Mouse (Mus musculus): ENCODE measurements around the gene Fn1. TPM values are rescaled to one million over a fixed set of nuclear protein-coding genes. Genes with fewer than 3 reads are reported as not detected.

Fn1 gene
- polyA plus RNA-seq, 1 experiment from 2014 or later, result 185 TPM

- Histone ChIP-seq H3K4me2 (ENCODE audit: low read depth, low read length) (no peak overlapping the region), H3K9ac (ENCODE audit: low read length) (no peak overlapping the region), H3K27me3 (ENCODE audit: control insufficient read depth, insufficient read depth, low read depth, low read length) (no peaks in the 10 kb centered on the region), H3K9me3 (ENCODE audit: control insufficient read depth, low read length) (no peaks in the 10 kb centered on the region), H3K36me3 (ENCODE audit: control insufficient read depth, insufficient read depth, low read length) (no peaks in the 10 kb centered on the region), H3K27ac (ENCODE audit: low read length) (no peak overlapping the region), H3K4me1 (replicated peaks; ENCODE audit: control insufficient read depth, insufficient read depth, low read length) (peaks cover 4% of the 10 kb centered on the region; the same call in 1 of the 2 replicates), H3K4me3 (ENCODE audit: low read length) (no peak overlapping the region)
- no peak for ATAC-seq (ENCODE audit: low read depth)
- 32% methylated on average over 2 of the region's 2 CpGs for WGBS
These were observed 28.3 kb upstream of the Fn1 start for GRCm38 (mm10) chr1:71681306-71681705.

- no peak overlapping the region for H3K27ac ChIP-seq (ENCODE audit: low read length)
- 65% methylated on average over 8 of the region's 8 CpGs for WGBS
- no peak for ATAC-seq (ENCODE audit: low read depth)
These were observed 27.2 kb upstream of the Fn1 start for GRCm38 (mm10) chr1:71680046-71680672.

GRCm38 (mm10) chr1:71675420-71675819 is 22.4 kb upstream of the Fn1 start:
- no peaks in the 10 kb centered on the region for H3K9me3 ChIP-seq (ENCODE audit: control insufficient read depth, low read length)
- H3K4me2 ChIP-seq (ENCODE audit: low read depth, low read length), result no peak overlapping the region
- 60% methylated on average over 2 of the region's 2 CpGs for WGBS

More at GRCm38 (mm10) chr1:71680046-71680672, 27.2 kb upstream of the Fn1 start:
- no peak overlapping the region for H3K9ac ChIP-seq (ENCODE audit: low read length)
- H3K36me3 ChIP-seq (ENCODE audit: control insufficient read depth, insufficient read depth, low read length), result no peaks in the 10 kb centered on the region
- no peaks in the 10 kb centered on the region for H3K27me3 ChIP-seq (ENCODE audit: control insufficient read depth, insufficient read depth, low read depth, low read length)
- H3K4me1 ChIP-seq (replicated peaks; ENCODE audit: control insufficient read depth, insufficient read depth, low read length), result no peaks in the 10 kb centered on the region; the same call in 1 of the 2 replicates
- H3K9me3 ChIP-seq (ENCODE audit: control insufficient read depth, low read length), result no peaks in the 10 kb centered on the region
- H3K4me3 ChIP-seq (ENCODE audit: low read length), result no peak overlapping the region
- H3K4me2 ChIP-seq (ENCODE audit: low read depth, low read length), result no peak overlapping the region

GRCm38 (mm10) chr1:71674274-71674673 is 21.3 kb upstream of the Fn1 start:
- H3K4me1 ChIP-seq (replicated peaks; ENCODE audit: control insufficient read depth, insufficient read depth, low read length), result no peaks in the 10 kb centered on the region
- H3K27ac ChIP-seq (ENCODE audit: low read length), result no peak overlapping the region
- 87% methylated on average over 4 of the region's 4 CpGs for WGBS
- H3K4me2 ChIP-seq (ENCODE audit: low read depth, low read length), result no peak overlapping the region
- no peak overlapping the region for H3K4me3 ChIP-seq (ENCODE audit: low read length)
- no peaks in the 10 kb centered on the region for H3K9me3 ChIP-seq (ENCODE audit: control insufficient read depth, low read length)
- ATAC-seq (ENCODE audit: low read depth), result no peak
- H3K36me3 ChIP-seq (ENCODE audit: control insufficient read depth, insufficient read depth, low read length), result no peaks in the 10 kb centered on the region
- H3K9ac ChIP-seq (ENCODE audit: low read length), result no peak overlapping the region
- H3K27me3 ChIP-seq (ENCODE audit: control insufficient read depth, insufficient read depth, low read depth, low read length), result no peaks in the 10 kb centered on the region

More at GRCm38 (mm10) chr1:71675420-71675819, 22.4 kb upstream of the Fn1 start:
- Histone ChIP-seq H3K27me3 (ENCODE audit: control insufficient read depth, insufficient read depth, low read depth, low read length) (no peaks in the 10 kb centered on the region), H3K9ac (ENCODE audit: low read length) (no peak overlapping the region), H3K27ac (ENCODE audit: low read length) (no peak overlapping the region), H3K36me3 (ENCODE audit: control insufficient read depth, insufficient read depth, low read length) (no peaks in the 10 kb centered on the region), H3K4me1 (replicated peaks; ENCODE audit: control insufficient read depth, insufficient read depth, low read length) (no peaks in the 10 kb centered on the region), H3K4me3 (ENCODE audit: low read length) (no peak overlapping the region)
- no peak for ATAC-seq (ENCODE audit: low read depth)

GRCm38 (mm10) chr1:71673398-71673910 is 20.5 kb upstream of the Fn1 start:
- no peak overlapping the region for H3K4me2 ChIP-seq (ENCODE audit: low read depth, low read length)
- H3K4me3 ChIP-seq (ENCODE audit: low read length), result no peak overlapping the region
- H3K27ac ChIP-seq (ENCODE audit: low read length), result no peak overlapping the region
- no peaks in the 10 kb centered on the region for H3K27me3 ChIP-seq (ENCODE audit: control insufficient read depth, insufficient read depth, low read depth, low read length)
- H3K9ac ChIP-seq (ENCODE audit: low read length), result no peak overlapping the region
- WGBS, result 8% methylated on average over 3 of the region's 3 CpGs
- ATAC-seq (ENCODE audit: low read depth), result no peak
- no peaks in the 10 kb centered on the region for H3K36me3 ChIP-seq (ENCODE audit: control insufficient read depth, insufficient read depth, low read length)
- no peaks in the 10 kb centered on the region for H3K9me3 ChIP-seq (ENCODE audit: control insufficient read depth, low read length)
- no peaks in the 10 kb centered on the region for H3K4me1 ChIP-seq (replicated peaks; ENCODE audit: control insufficient read depth, insufficient read depth, low read length)

- Histone ChIP-seq H3K4me1 (replicated peaks; ENCODE audit: control insufficient read depth, insufficient read depth, low read length) (no peaks in the 10 kb centered on the region), H3K27me3 (ENCODE audit: control insufficient read depth, insufficient read depth, low read depth, low read length) (no peaks in the 10 kb centered on the region), H3K9me3 (ENCODE audit: control insufficient read depth, low read length) (no peaks in the 10 kb centered on the region), H3K36me3 (ENCODE audit: control insufficient read depth, insufficient read depth, low read length) (no peaks in the 10 kb centered on the region), H3K4me2 (ENCODE audit: low read depth, low read length) (no peak overlapping the region), H3K9ac (ENCODE audit: low read length) (no peak overlapping the region), H3K4me3 (ENCODE audit: low read length) (no peak overlapping the region), H3K27ac (ENCODE audit: low read length) (no peak overlapping the region)
- 82% methylated on average over 3 of the region's 3 CpGs for WGBS
- no peak for ATAC-seq (ENCODE audit: low read depth)
These were observed 19.3 kb upstream of the Fn1 start for GRCm38 (mm10) chr1:71672346-71672745.

- 57% methylated on average over 6 of the region's 6 CpGs for WGBS
- peak; percentile 82 for ATAC-seq (ENCODE audit: low read depth)
These were observed 10.2 kb upstream of the Fn1 start for GRCm38 (mm10) chr1:71663242-71663641.

GRCm38 (mm10) chr1:71658632-71659031 is 5.6 kb upstream of the Fn1 start:
- peaks cover 5% of the 10 kb centered on the region; the same call in 1 of the 2 replicates for H3K4me1 ChIP-seq (replicated peaks; ENCODE audit: control insufficient read depth, insufficient read depth, low read length)
- no peaks in the 10 kb centered on the region for H3K27me3 ChIP-seq (ENCODE audit: control insufficient read depth, insufficient read depth, low read depth, low read length)
- H3K27ac ChIP-seq (ENCODE audit: low read length), result no peak overlapping the region
- H3K9me3 ChIP-seq (ENCODE audit: control insufficient read depth, low read length), result peaks cover 4% of the 10 kb centered on the region; the same call in 1 of the 2 replicates
- 66% methylated on average over 6 of the region's 6 CpGs for WGBS
- peaks cover 2% of the 10 kb centered on the region; the same call in 1 of the 2 replicates for H3K36me3 ChIP-seq (ENCODE audit: control insufficient read depth, insufficient read depth, low read length)
- no peak overlapping the region for H3K4me2 ChIP-seq (ENCODE audit: low read depth, low read length)
- no peak overlapping the region for H3K9ac ChIP-seq (ENCODE audit: low read length)
- no peak overlapping the region for H3K4me3 ChIP-seq (ENCODE audit: low read length)
- no peak for ATAC-seq (ENCODE audit: low read depth)

More at GRCm38 (mm10) chr1:71663242-71663641, 10.2 kb upstream of the Fn1 start:
- Histone ChIP-seq H3K9me3 (ENCODE audit: control insufficient read depth, low read length) (peaks cover 4% of the 10 kb centered on the region; the same call in 1 of the 2 replicates), H3K4me2 (ENCODE audit: low read depth, low read length) (no peak overlapping the region), H3K27me3 (ENCODE audit: control insufficient read depth, insufficient read depth, low read depth, low read length) (no peaks in the 10 kb centered on the region), H3K4me1 (replicated peaks; ENCODE audit: control insufficient read depth, insufficient read depth, low read length) (no peaks in the 10 kb centered on the region), H3K27ac (ENCODE audit: low read length) (peak overlapping the region; percentile 20; the same call in 1 of the 2 replicates), H3K4me3 (ENCODE audit: low read length) (no peak overlapping the region), H3K36me3 (ENCODE audit: control insufficient read depth, insufficient read depth, low read length) (peaks cover 2% of the 10 kb centered on the region; the same call in 1 of the 2 replicates), H3K9ac (ENCODE audit: low read length) (no peak overlapping the region)

GRCm38 (mm10) chr1:71656309-71656708 is 3.3 kb upstream of the Fn1 start:
- no peaks in the 10 kb centered on the region for H3K36me3 ChIP-seq (ENCODE audit: control insufficient read depth, insufficient read depth, low read length)
- no peak overlapping the region for H3K9ac ChIP-seq (ENCODE audit: low read length)
- no peak for ATAC-seq (ENCODE audit: low read depth)
- H3K4me3 ChIP-seq (ENCODE audit: low read length), result no peak overlapping the region
- H3K27me3 ChIP-seq (ENCODE audit: control insufficient read depth, insufficient read depth, low read depth, low read length), result no peaks in the 10 kb centered on the region
- 27% methylated on average over 6 of the region's 6 CpGs for WGBS
- no peaks in the 10 kb centered on the region for H3K9me3 ChIP-seq (ENCODE audit: control insufficient read depth, low read length)
- peaks cover 7% of the 10 kb centered on the region; the same call in 1 of the 2 replicates for H3K4me1 ChIP-seq (replicated peaks; ENCODE audit: control insufficient read depth, insufficient read depth, low read length)
- no peak overlapping the region for H3K4me2 ChIP-seq (ENCODE audit: low read depth, low read length)
- no peak overlapping the region for H3K27ac ChIP-seq (ENCODE audit: low read length)
